Mouse (Mus musculus): Measurements from ENCODE around the gene Vav3. TPM values are rescaled to one million over a fixed set of nuclear protein-coding genes. Genes with fewer than 3 reads are reported as not detected.

Gene Vav3
- total RNA-seq, 2 experiments from 2014 or later = 12.3 to 18.7 TPM

GRCm38 (mm10) chr3:109499861-109500456 is 159.5 kb downstream of the Vav3 start:
- TF ChIP-seq CTCF (conservative IDR thresholded peaks at IDR 0.05) = no peak
- Histone ChIP-seq H3K4me3 (no peak overlapping the region), H3K27ac (no peak overlapping the region)
- DNase-seq (ENCODE audit: low spot score in 2 of 2) = no peak

GRCm38 (mm10) chr3:109509784-109510183 is 169.3 kb downstream of the Vav3 start:
- no peak overlapping the region for H3K27ac ChIP-seq
- no peak overlapping the region for H3K4me3 ChIP-seq
- no peak for TF ChIP-seq CTCF (conservative IDR thresholded peaks at IDR 0.05)
- DNase-seq (ENCODE audit: low spot score in 2 of 2) = no peak

GRCm38 (mm10) chr3:109511849-109512248 is 171.4 kb downstream of the Vav3 start:
- H3K27ac ChIP-seq = no peak overlapping the region
- no peak for TF ChIP-seq CTCF (conservative IDR thresholded peaks at IDR 0.05)
- no peak for DNase-seq (ENCODE audit: low spot score in 2 of 2)
- no peak overlapping the region for H3K4me3 ChIP-seq

- no peak overlapping the region for H3K4me3 ChIP-seq
- no peak for DNase-seq (ENCODE audit: low spot score in 2 of 2)
- H3K27ac ChIP-seq = no peak overlapping the region
- TF ChIP-seq CTCF (conservative IDR thresholded peaks at IDR 0.05) = no peak
These were observed 175.0 kb downstream of the Vav3 start for GRCm38 (mm10) chr3:109515479-109515878.

- no peak for TF ChIP-seq CTCF (conservative IDR thresholded peaks at IDR 0.05)
- no peak overlapping the region for H3K27ac ChIP-seq
- H3K4me3 ChIP-seq = no peak overlapping the region
- no peak for DNase-seq (ENCODE audit: low spot score in 2 of 2)
These were observed 175.9 kb downstream of the Vav3 start for GRCm38 (mm10) chr3:109516372-109516771.

GRCm38 (mm10) chr3:109522115-109522514 is 181.7 kb downstream of the Vav3 start:
- DNase-seq (ENCODE audit: low spot score in 2 of 2) = no peak
- no peak overlapping the region for H3K4me3 ChIP-seq
- TF ChIP-seq CTCF (conservative IDR thresholded peaks at IDR 0.05) = no peak
- H3K27ac ChIP-seq = no peak overlapping the region

- no peak for TF ChIP-seq CTCF (conservative IDR thresholded peaks at IDR 0.05)
- H3K27ac ChIP-seq = no peak overlapping the region
- no peak for DNase-seq (ENCODE audit: low spot score in 2 of 2)
- H3K4me3 ChIP-seq = no peak overlapping the region
These were observed 185.4 kb downstream of the Vav3 start for GRCm38 (mm10) chr3:109525825-109526224.

GRCm38 (mm10) chr3:109526246-109526645 is 185.8 kb downstream of the Vav3 start:
- TF ChIP-seq CTCF (conservative IDR thresholded peaks at IDR 0.05) = peak; percentile 92
- no peak overlapping the region for H3K4me3 ChIP-seq
- DNase-seq (ENCODE audit: low spot score in 2 of 2) = peak; percentile 73 to 92
- no peak overlapping the region for H3K27ac ChIP-seq

- H3K27ac ChIP-seq = no peak overlapping the region
- peak in 1 of 2 experiments; percentile 5 for DNase-seq (ENCODE audit: low spot score in 2 of 2)
- no peak overlapping the region for H3K4me3 ChIP-seq
- no peak for TF ChIP-seq CTCF (conservative IDR thresholded peaks at IDR 0.05)
These were observed 186.2 kb downstream of the Vav3 start for GRCm38 (mm10) chr3:109526651-109527050.

GRCm38 (mm10) chr3:109528688-109529087 is 188.2 kb downstream of the Vav3 start:
- Histone ChIP-seq H3K4me3 (no peak overlapping the region), H3K27ac (no peak overlapping the region)
- peak; percentile 72 for TF ChIP-seq CTCF (conservative IDR thresholded peaks at IDR 0.05)
- DNase-seq (ENCODE audit: low spot score in 2 of 2) = no peak

GRCm38 (mm10) chr3:109537686-109538085 is 197.2 kb downstream of the Vav3 start:
- TF ChIP-seq CTCF (conservative IDR thresholded peaks at IDR 0.05) = no peak
- DNase-seq (ENCODE audit: low spot score in 2 of 2) = no peak
- H3K27ac ChIP-seq = no peak overlapping the region
- H3K4me3 ChIP-seq = no peak overlapping the region

GRCm38 (mm10) chr3:109540009-109540408 is 199.6 kb downstream of the Vav3 start:
- no peak for TF ChIP-seq CTCF (conservative IDR thresholded peaks at IDR 0.05)
- H3K27ac ChIP-seq = no peak overlapping the region
- DNase-seq (ENCODE audit: low spot score in 2 of 2) = no peak
- H3K4me3 ChIP-seq = no peak overlapping the region

GRCm38 (mm10) chr3:109544476-109545221 is 204.2 kb downstream of the Vav3 start:
- no peak for DNase-seq (ENCODE audit: low spot score in 2 of 2)
- Histone ChIP-seq H3K27ac (no peak overlapping the region), H3K4me3 (no peak overlapping the region)
- no peak for TF ChIP-seq CTCF (conservative IDR thresholded peaks at IDR 0.05)

GRCm38 (mm10) chr3:109557329-109557728 is 216.9 kb downstream of the Vav3 start:
- TF ChIP-seq CTCF (conservative IDR thresholded peaks at IDR 0.05) = no peak
- no peak for DNase-seq (ENCODE audit: low spot score in 2 of 2)
- no peak overlapping the region for H3K4me3 ChIP-seq
- H3K27ac ChIP-seq = no peak overlapping the region

All from layer of hippocampus, adult 2 months (tissue).